8 mouse cellular contexts compared by ENCODE assay signal in the genomic region with DNA sequence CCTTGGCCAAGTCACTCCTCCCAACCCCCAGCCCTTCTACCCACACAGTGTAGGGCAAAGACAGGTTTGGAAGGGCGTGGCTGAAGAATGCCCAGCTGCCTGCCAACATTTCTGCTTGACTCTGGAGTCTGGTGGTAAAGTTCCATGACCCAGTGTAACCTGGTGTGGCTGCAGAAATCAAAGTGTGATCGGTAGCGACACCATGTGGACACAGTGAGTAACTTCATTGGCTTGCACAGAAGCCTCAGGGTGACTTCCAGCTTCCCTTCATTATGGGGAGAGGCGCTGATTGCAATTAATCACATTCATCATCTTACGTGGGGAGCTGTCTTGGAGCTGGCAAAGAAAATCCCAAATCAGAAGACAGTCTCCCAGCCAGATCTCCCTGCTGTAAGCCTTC. TPM values are rescaled to one million over a fixed set of nuclear protein-coding genes. Genes with fewer than 3 reads are reported as not detected.
A peak's percentile ranks its signal among the peaks of the same experiment; 100 is the strongest.
DNase-seq lines count a peak whose midpoint lies in the region; ATAC-seq and TF ChIP-seq lines count a peak whose summit lies in the region.

No protein-coding gene starts in this region.

- no peaks in the 10 kb centered on the region for H3K9me3 ChIP-seq in hindbrain, embryonic 16.5 days (ENCODE audit: control insufficient read depth, low read length)

- ATAC-seq in hindbrain, embryonic 16.5 days, result peak; percentile 77
- ATAC-seq in megakaryocyte-erythroid progenitor cell, adult 5-6 weeks (replicated peaks; ENCODE audit: low FRiP score, low TSS enrichment, poor library complexity, severe bottlenecking), result peak; percentile 93

- no peak overlapping the region for H3K9ac ChIP-seq in hindbrain, embryonic 16.5 days (ENCODE audit: low read depth, low read length)

- intact Hi-C loops in left cerebral cortex, adult 2 months (cut with DNase I), result loop anchor here (1.0 to 2.0 kb wide), 2 partner anchors 128 to 155 kb away; no protein-coding TSS in a partner anchor

- no peak overlapping the region for H3K4me3 ChIP-seq in hindbrain, embryonic 16.5 days (ENCODE audit: low read length)
- no peak overlapping the region for H3K4me3 ChIP-seq in left cerebral cortex, adult 2 months

- H3K36me3 ChIP-seq in hindbrain, embryonic 16.5 days (ENCODE audit: control insufficient read depth, insufficient read depth, low read length), result no peaks in the 10 kb centered on the region

- H3K4me1 ChIP-seq in hindbrain, embryonic 16.5 days (ENCODE audit: control insufficient read depth, insufficient read depth, low read depth, low read length), result peaks cover 15% of the 10 kb centered on the region

- DNase-seq in ZHBTc4 (ENCODE audit: low read depth, low spot score), result peak; percentile 88
- peak; percentile 89 for DNase-seq in cerebellum, postnatal 25 days
- peak; percentile 75 to 80 for DNase-seq in frontal cortex, postnatal 36 days (ENCODE audit: low spot score in 2 of 2)
- peak; percentile 74 to 80 for DNase-seq in left cerebral cortex, adult 2 months (ENCODE audit: extremely low spot score in 1 of 2, low spot score in 2 of 2)
- DNase-seq in right cerebral cortex, postnatal 14 days, result peak; percentile 62
- peak; percentile 79 for DNase-seq in urinary bladder, postnatal 14 days (ENCODE audit: low spot score)

- no peak overlapping the region for H3K4me2 ChIP-seq in hindbrain, embryonic 16.5 days (ENCODE audit: low read length)

- 4% methylated on average over 5 of the region's 5 CpGs for WGBS in hindbrain, embryonic 16.5 days

- H3K27ac ChIP-seq in hindbrain, embryonic 16.5 days (ENCODE audit: low read depth, low read length), result peak overlapping the region; percentile 46
- H3K27ac ChIP-seq in left cerebral cortex, adult 2 months, result no peak overlapping the region

- peak; percentile 97 for TF ChIP-seq CTCF in left cerebral cortex, adult 2 months (IDR thresholded peaks at IDR 0.05)

- no peaks in the 10 kb centered on the region for H3K27me3 ChIP-seq in hindbrain, embryonic 16.5 days (replicated peaks; ENCODE audit: control insufficient read depth, insufficient read depth, low read length)

RNA-seq across cellular contexts. Expression of a gene that starts 23.0 kb away (rescaled TPM):
- 43.4 and 49.0 TPM in 2 replicates for polyA plus RNA-seq in hindbrain, embryonic 16.5 days (2015; fragmentation: Nextera tagmentation; extraction: Ambion mirVana)
- total RNA-seq in left cerebral cortex, adult 2 months (2021), result 10 to 100 TPM; 79.8 to 91.6 TPM
- 29.2 and 35.6 TPM in 2 replicates for total RNA-seq in megakaryocyte-erythroid progenitor cell, adult 5-6 weeks (2014; fragmentation: Nextera tagmentation)
- total RNA-seq in megakaryocyte-erythroid progenitor cell, adult 5-6 weeks (2017), result 22.0 and 23.0 TPM in 2 replicates

RNA-seq across cellular contexts. Expression of a gene that starts 39.2 kb away (rescaled TPM):
- 49.7 and 56.6 TPM in 2 replicates for polyA plus RNA-seq in hindbrain, embryonic 16.5 days (2015; fragmentation: Nextera tagmentation; extraction: Ambion mirVana)
- total RNA-seq in left cerebral cortex, adult 2 months (2021), result 10 to 100 TPM; 74.3 to 80.8 TPM
- 0.76 and 0.94 TPM in 2 replicates for total RNA-seq in megakaryocyte-erythroid progenitor cell, adult 5-6 weeks (2014; fragmentation: Nextera tagmentation)
- 1.1 and 2.7 TPM in 2 replicates for total RNA-seq in megakaryocyte-erythroid progenitor cell, adult 5-6 weeks (2017)

Comparison
In these comparisons a context has a peak if more than half of its experiments do, and no peak if none do; other contexts are left out.
1. RNA of a gene that starts 39.2 kb away (total RNA-seq): 74.3 to 80.8 TPM in left cerebral cortex, adult 2 months; 0.76 to 2.7 TPM in megakaryocyte-erythroid progenitor cell, adult 5-6 weeks; every median in the first group is over 10 times any median in the second.
2. Peak in every context shown above with its lines, with median percentiles within 50 percentile points of each other: DNase-seq.